Mouse (Mus musculus) heart, postnatal 25 days (tissue): ENCODE results near the gene 1600012H06Rik. TPM values are rescaled to one million over a fixed set of nuclear protein-coding genes. Genes with fewer than 3 reads are reported as not detected.
"Not testable (repeated sequence)": the region's sequence is repeated elsewhere in the genome, so short reads cannot be mapped to it uniquely, and the experiment has no call there.

Experiments used
- DNase-seq: peaks from one replicate; pipeline ENCODE4 v3.0.0; 2022; ENCODE audit warnings: low spot score
- intact Hi-C: fragments of 180-260 bp; cut with DNase I; formaldehyde crosslinking; loops from one replicate; pipeline ENCODE4 v1.15.1; 2025
- total RNA-seq, 2 experiments: library from RNA; stranded (reverse); gene quantifications; 2 replicates each; pipeline ENCODE4 v1.2.3; 2021

Gene 1600012H06Rik
- total RNA-seq, 2 experiments from 2014 or later: 10.3 to 11.9 TPM

DNA sequence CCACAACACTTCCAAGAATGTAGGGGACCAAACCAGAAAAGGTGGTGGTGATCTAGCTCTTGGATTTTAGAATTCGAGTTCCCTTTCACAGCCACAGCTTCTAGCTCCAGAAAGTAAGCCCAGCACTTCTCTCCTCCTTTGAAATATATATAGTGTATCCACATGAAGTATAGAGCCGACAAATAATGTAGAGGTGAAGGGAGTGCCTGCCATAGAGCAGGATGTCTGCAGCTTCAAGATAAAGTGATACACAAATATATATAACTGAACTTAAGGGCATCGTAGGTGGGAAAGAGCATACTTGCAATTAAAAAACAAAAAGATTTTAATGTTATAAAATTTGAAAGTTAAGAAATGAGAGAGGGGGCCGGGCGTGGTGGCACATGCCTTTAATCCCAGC lies 51.2 kb downstream of the 1600012H06Rik start:
- DNase-seq: not testable (repeated sequence)

DNA sequence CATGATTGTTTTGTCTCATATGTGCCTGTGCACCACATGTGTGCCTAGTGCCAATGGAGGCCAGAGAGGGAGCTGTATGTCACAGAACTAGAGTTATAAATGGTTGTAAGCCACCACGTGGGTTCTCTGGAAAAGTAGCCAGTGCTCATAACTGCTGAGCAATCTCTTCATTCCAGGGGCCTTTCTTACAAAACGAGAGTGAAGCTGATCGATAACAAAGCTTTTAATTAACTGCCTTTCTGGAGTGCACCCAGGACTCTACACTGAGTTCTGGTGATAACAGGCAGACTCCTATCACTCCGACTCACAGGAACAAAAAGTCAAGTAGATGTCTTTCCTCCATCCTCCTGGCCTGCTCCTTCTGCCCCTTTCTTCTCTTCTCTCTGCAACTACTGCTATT lies 57.1 kb downstream of the 1600012H06Rik start:
- intact Hi-C loops, DNase-seq: not testable (repeated sequence)

More for the DNA sequence above, 51.2 kb downstream of the 1600012H06Rik start:
- intact Hi-C loops: not testable (repeated sequence)

DNA sequence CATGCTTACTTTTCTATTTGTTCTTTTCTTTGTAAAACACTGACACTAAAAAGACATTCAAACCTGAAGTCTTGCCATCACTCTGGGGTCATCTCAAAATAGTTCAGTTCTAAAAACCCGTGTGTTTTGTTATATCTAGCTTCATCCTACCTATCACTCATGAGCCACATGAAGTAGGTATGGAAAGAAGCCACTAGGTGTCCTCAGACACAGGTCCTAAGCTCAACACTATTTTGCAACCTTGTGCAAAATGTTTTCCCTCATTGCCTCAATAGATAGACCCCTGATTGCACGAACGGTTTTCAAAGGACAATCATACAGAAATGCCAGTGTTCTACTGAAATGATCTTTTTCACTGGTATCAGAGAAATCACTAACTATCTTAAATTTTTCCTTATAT lies 66.1 kb downstream of the 1600012H06Rik start:
- DNase-seq, intact Hi-C loops: not testable (repeated sequence)

Other genes with a start within 250 kb of the 1600012H06Rik start
- gene Thbs2, start 248.9 kb upstream of the 1600012H06Rik start, total RNA-seq: 10 to 100 TPM; 14.6 to 16.5 TPM
- 1 to 10 TPM in 1 of 2 experiments, under 1 TPM in 1; 0.70 to 1.3 TPM for gene Wdr27, start within 50 bp of the 1600012H06Rik start, total RNA-seq
- 10 to 100 TPM; 45.1 to 45.4 TPM for gene Phf10, start 18.1 kb downstream of the 1600012H06Rik start, total RNA-seq
- 1 to 10 TPM; 1.2 to 2.5 TPM for gene 9030025P20Rik, start 35.3 kb downstream of the 1600012H06Rik start, total RNA-seq
- gene Gm3417, start 35.6 kb downstream of the 1600012H06Rik start, total RNA-seq: not detected
- gene Gm3435, start 67.0 kb downstream of the 1600012H06Rik start, total RNA-seq: 1 to 10 TPM; 1.4 to 3.0 TPM
- 10 to 100 TPM; 20.9 to 21.2 TPM for gene Ermard, start 98.0 kb downstream of the 1600012H06Rik start, total RNA-seq
- gene Tcte3, start 98.3 kb downstream of the 1600012H06Rik start, total RNA-seq: not detected
- gene Gm3448, start 98.4 kb downstream of the 1600012H06Rik start, total RNA-seq: 1 to 10 TPM in 1 of 2 experiments, under 1 TPM in 1; 0.96 to 1.3 TPM